8 mouse cellular contexts compared by ENCODE assay signal in genomic region chr7:78989751-78990206, GRCm38 (mm10).
DNase-seq lines count a peak whose midpoint lies in the region; ATAC-seq and TF ChIP-seq lines count a peak whose summit lies in the region.

No protein-coding gene starts in this region.

- peaks cover 26% of the 10 kb centered on the region for H3K4me1 ChIP-seq in heart, embryonic 13.5 days
- H3K4me1 ChIP-seq in hindbrain, embryonic 13.5 days (replicated peaks), result peaks cover 12% of the 10 kb centered on the region
- H3K4me1 ChIP-seq in midbrain, embryonic 13.5 days (replicated peaks), result peaks cover 12% of the 10 kb centered on the region

- H3K9ac ChIP-seq in heart, embryonic 13.5 days, result peak overlapping the region; percentile 76
- peak overlapping the region; percentile 72 for H3K9ac ChIP-seq in hindbrain, embryonic 13.5 days
- peak overlapping the region; percentile 67; the same call in 1 of the 2 replicates for H3K9ac ChIP-seq in midbrain, embryonic 13.5 days (replicated peaks)

- DNase-seq in heart, postnatal 4 days, result no peak
- DNase-seq in brain, embryonic 14.5 days (ENCODE audit: low read depth), result peak; percentile 38
- no peak for DNase-seq in thymus, adult 18-20 months
- DNase-seq in right cerebral cortex, postnatal 10 days (ENCODE audit: low spot score in 2 of 2), result no peak
- no peak for DNase-seq in adrenal gland, adult 2 months

- H3K9me3 ChIP-seq in heart, embryonic 13.5 days, result no peaks in the 10 kb centered on the region
- H3K9me3 ChIP-seq in hindbrain, embryonic 13.5 days, result no peaks in the 10 kb centered on the region
- no peaks in the 10 kb centered on the region for H3K9me3 ChIP-seq in midbrain, embryonic 13.5 days

- peaks cover 24% of the 10 kb centered on the region for H3K27me3 ChIP-seq in heart, embryonic 13.5 days (replicated peaks)
- H3K27me3 ChIP-seq in hindbrain, embryonic 13.5 days, result peaks cover 9% of the 10 kb centered on the region; the same call in 1 of the 2 replicates
- peaks cover 8% of the 10 kb centered on the region; the same call in 1 of the 2 replicates for H3K27me3 ChIP-seq in midbrain, embryonic 13.5 days

- no peaks in the 10 kb centered on the region for H3K36me3 ChIP-seq in heart, embryonic 13.5 days
- H3K36me3 ChIP-seq in hindbrain, embryonic 13.5 days, result no peaks in the 10 kb centered on the region
- no peaks in the 10 kb centered on the region for H3K36me3 ChIP-seq in midbrain, embryonic 13.5 days

- peak overlapping the region; percentile 51 for H3K4me3 ChIP-seq in heart, embryonic 13.5 days
- peak overlapping the region; percentile 46 for H3K4me3 ChIP-seq in hindbrain, embryonic 13.5 days
- H3K4me3 ChIP-seq in midbrain, embryonic 13.5 days (replicated peaks), result peak overlapping the region; percentile 47

- H3K4me2 ChIP-seq in heart, embryonic 13.5 days, result peak overlapping the region; percentile 81
- H3K4me2 ChIP-seq in hindbrain, embryonic 13.5 days, result peak overlapping the region; percentile 89
- H3K4me2 ChIP-seq in midbrain, embryonic 13.5 days (replicated peaks), result peak overlapping the region; percentile 87

- no peak for TF ChIP-seq POLR2A in brain, embryonic 14.5 days (IDR thresholded peaks at IDR 0.05; ENCODE audit: borderline replicate concordance, extremely low read depth, insufficient read depth, insufficient read length, poor library complexity, severe bottlenecking)

- H3K27ac ChIP-seq in heart, embryonic 13.5 days (replicated peaks), result no peak overlapping the region
- no peak overlapping the region for H3K27ac ChIP-seq in hindbrain, embryonic 13.5 days
- H3K27ac ChIP-seq in midbrain, embryonic 13.5 days, result no peak overlapping the region

- no peak for TF ChIP-seq CTCF in brain, embryonic 14.5 days (IDR thresholded peaks at IDR 0.05; ENCODE audit: borderline replicate concordance, extremely low read depth, insufficient read depth, insufficient read length)

- 34% methylated on average over 5 of the region's 5 CpGs for WGBS in heart, embryonic 13.5 days
- 42% methylated on average over 5 of the region's 5 CpGs for WGBS in hindbrain, embryonic 13.5 days
- WGBS in midbrain, embryonic 13.5 days, result 38% methylated on average over 5 of the region's 5 CpGs

- no peak for ATAC-seq in heart, embryonic 13.5 days (ENCODE audit: extremely low read depth, insufficient number of reproducible peaks, low FRiP score, low TSS enrichment)
- no peak for ATAC-seq in hindbrain, embryonic 13.5 days (ENCODE audit: low FRiP score)
- ATAC-seq in midbrain, embryonic 13.5 days, result peak; percentile 69
